Mouse (Mus musculus) heart, postnatal 0 days (tissue): ENCODE measurements at regions not wholly inside any gene's neighbourhood (a gene's known extent, or its start where the extent isn't known, plus 50 kb on each side); places are given as distances from the start of the nearest gene placed in this dataset.

Experiments used
- CTCF ChIP-seq: IDR thresholded peaks from 2 replicates; pipeline ENCODE4 v1.5.1; 2016; ENCODE audit warnings: antibody characterized with exemption, control low read depth, low read depth
- EP300 ChIP-seq: IDR thresholded peaks from 2 replicates; pipeline ENCODE4 v1.6.1; 2016; ENCODE audit warnings: antibody characterized with exemption, low read depth

DNA sequence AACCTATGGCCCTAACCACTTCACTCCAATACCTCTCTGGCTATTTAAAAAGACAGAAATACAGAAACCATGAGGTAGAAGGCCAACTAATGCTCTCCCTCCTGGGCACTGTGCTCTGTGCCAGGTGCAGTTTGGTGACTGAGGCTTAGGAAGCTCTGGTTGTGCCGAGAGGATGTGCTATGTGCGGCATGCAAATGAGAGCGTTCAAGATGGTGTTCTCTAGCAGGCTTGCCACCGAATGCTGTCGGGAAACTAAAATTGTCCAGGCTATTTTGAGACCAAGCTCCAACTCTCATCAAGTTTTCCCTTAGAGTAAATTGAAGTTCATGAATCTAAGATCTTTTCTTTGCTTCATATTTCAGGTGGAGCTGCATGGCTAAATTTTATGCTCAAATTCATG is 277.1 kb downstream of the Pik3r1 start:
- TF ChIP-seq CTCF (no peak), EP300 (no peak)
